Mouse (Mus musculus): Measurements from ENCODE around the gene Nudt3. TPM values are rescaled to one million over a fixed set of nuclear protein-coding genes. Genes with fewer than 3 reads are reported as not detected.

Gene Nudt3
- total and polyA plus RNA-seq, 3 experiments = 54.4 to 69.2 (median 58.3) TPM

DNA sequence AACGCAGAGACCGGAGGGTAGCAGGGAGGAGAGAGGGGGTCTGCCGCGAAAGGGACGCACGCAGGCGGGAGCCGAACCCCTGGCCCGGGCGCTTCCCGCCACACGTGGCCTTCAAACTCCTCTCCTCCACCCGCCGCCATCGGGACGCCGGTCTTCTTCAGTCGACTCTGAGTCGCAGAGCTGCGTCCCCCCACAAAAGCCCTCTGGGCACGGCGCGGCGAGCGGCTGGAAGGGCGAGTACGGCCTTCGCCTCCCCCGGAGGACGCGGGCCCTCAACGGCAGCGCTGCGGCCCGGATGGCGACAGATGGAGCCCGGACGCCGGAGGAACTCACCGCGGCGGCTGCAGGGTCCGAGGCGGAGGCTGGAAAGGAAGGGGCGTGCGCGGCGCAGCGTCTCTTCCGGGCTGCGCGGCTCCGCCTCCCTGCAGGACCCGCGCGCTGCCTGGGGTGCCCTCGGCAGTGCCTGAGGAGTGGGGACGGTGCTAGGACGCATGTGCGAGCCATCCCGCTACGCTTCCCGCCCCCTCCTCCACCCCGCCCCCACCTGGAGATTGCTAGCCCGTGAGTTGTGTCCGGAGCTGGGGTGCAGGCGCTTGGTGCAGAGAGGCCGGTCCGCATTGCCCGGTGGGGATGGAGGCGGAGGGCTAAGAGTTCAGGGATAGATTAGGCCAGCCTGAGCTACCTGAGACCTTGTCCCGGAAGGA is 11.7 kb upstream of the Nudt3 start, which contains the start of gene RPS10-NUDT3 (continued):
- TF ChIP-seq GABPA (IDR thresholded peaks at IDR 0.05; ENCODE audit: insufficient replicate concordance, low read depth, low read length) (no peak), MAX (IDR thresholded peaks at IDR 0.05; ENCODE audit: low read length) (peak; percentile 93), ZC3H11A (IDR thresholded peaks at IDR 0.05; ENCODE audit: low read depth, low read length) (no peak), MXI1 (IDR thresholded peaks at IDR 0.05; ENCODE audit: low read depth, low read length) (peak; percentile 80; the same call in 1 of the 2 replicates), CTCF (conservative IDR thresholded peaks at IDR 0.05 in 1 of 2, IDR thresholded peaks at IDR 0.05 in 1 of 2; ENCODE audit: low read depth in 2 of 2, low read length in 2 of 2) (no peak), NELFE (IDR thresholded peaks at IDR 0.05; ENCODE audit: low read depth, low read length) (peak; percentile 97), MAZ (IDR thresholded peaks at IDR 0.05; ENCODE audit: low read depth, low read length) (peak; percentile 36; the same call in 1 of the 2 replicates), MYC (IDR thresholded peaks at IDR 0.05; ENCODE audit: low read depth, low read length) (peak; percentile 82)

DNA sequence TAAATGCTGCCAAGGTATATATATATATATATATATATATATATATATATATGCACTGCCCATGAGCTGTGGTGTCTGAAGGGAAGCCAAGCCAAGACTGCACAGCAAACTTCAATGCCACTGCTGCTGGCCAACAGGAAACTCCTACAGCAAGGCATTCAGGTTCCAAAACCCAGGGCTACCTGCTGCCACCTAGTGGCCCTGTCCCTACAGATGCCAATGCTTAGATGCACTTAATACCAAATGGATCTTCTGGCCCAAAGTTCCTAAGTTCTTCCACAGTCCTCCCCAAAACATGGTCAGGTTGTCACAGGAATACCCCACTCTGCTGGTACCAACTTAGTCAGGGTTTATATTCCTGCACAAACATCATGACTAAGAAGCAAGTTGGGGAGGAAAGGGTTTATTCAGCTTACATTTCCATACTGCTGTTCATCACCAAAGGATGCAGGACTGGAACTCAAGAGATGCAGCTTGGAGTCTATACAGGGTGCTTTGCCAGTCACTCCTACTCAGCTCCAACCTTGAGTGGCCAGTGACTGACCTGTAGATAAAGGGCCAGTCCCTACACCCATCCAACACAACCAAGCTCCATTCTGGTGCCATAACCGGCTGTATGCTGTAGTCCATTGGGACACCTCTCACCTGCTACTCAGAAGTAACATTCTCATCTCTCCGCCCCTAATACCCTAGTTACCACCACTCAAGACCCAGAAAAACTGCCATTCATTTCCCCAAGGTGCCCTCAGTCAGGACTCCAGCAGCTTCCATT is 6.1 kb upstream of the Nudt3 start:
- H3K4me1 ChIP-seq (ENCODE audit: control insufficient read depth in 1 of 2, insufficient read depth in 2 of 2) = peaks cover 4 to 31% of the 10 kb centered on the region in 2 experiments
- no peaks in the 10 kb centered on the region for H3K9me3 ChIP-seq (replicated peaks; ENCODE audit: low read length)
- H3K4me3 ChIP-seq (replicated peaks in 1 of 3; ENCODE audit: low read depth in 2 of 3, low read length in 2 of 3, poor library complexity in 1 of 3) = no peak overlapping the region
- H3K36me3 ChIP-seq (replicated peaks in 1 of 2; ENCODE audit: control insufficient read depth in 1 of 2, insufficient read depth in 1 of 2, low read length in 1 of 2) = peaks cover 51 to 55% of the 10 kb centered on the region in 2 experiments
- dilution Hi-C loops (cut with MboI; ENCODE audit: extremely low pct_ligation_motif_present, extremely low pct_unique_long_range_greater_than_20kb, low sequenced_read_pairs) = no loop called here
- no peak overlapping the region for H3K9ac ChIP-seq (ENCODE audit: insufficient read depth, low read depth)
- in situ Hi-C loops (cut with MboI; ENCODE audit: low pct_ligation_motif_present, low pct_unique_long_range_greater_than_20kb, low sequenced_read_pairs) = loop anchor here (5.0 kb wide), 1 partner anchor 62 kb away; the partner anchor contains the start of gene AI413582
- no peak overlapping the region for H3K4me2 ChIP-seq (ENCODE audit: insufficient read depth, low read depth, poor library complexity, severe bottlenecking)
- DNase-seq (ENCODE audit: extremely low read depth) = peak; percentile 84
- H3K27ac ChIP-seq (ENCODE audit: insufficient read depth, low read depth) = no peak overlapping the region
- H3K27me3 ChIP-seq (replicated peaks) = no peaks in the 10 kb centered on the region
- H3K79me2 ChIP-seq (replicated peaks; ENCODE audit: control insufficient read depth, extremely low read depth, insufficient read depth, poor library complexity, severe bottlenecking) = peaks cover 37% of the 10 kb centered on the region
- TF ChIP-seq SMC3 (IDR thresholded peaks at IDR 0.05; ENCODE audit: low read depth, low read length) (peak; percentile 72), ZC3H11A (IDR thresholded peaks at IDR 0.05; ENCODE audit: low read depth, low read length) (no peak), E2F4 (IDR thresholded peaks at IDR 0.05; ENCODE audit: insufficient replicate concordance, low read depth, low read length) (no peak), EP300 (IDR thresholded peaks at IDR 0.05; ENCODE audit: low read length) (no peak), ZMIZ1 (IDR thresholded peaks at IDR 0.05; ENCODE audit: low read depth, low read length) (peak; percentile 54), KAT2A (IDR thresholded peaks at IDR 0.05; ENCODE audit: insufficient replicate concordance, low read length) (no peak), HCFC1 (IDR thresholded peaks at IDR 0.05; ENCODE audit: low read depth, low read length) (no peak), RCOR1 (conservative IDR thresholded peaks at IDR 0.05; ENCODE audit: low read depth, low read length) (no peak; the same call in 1 of the 2 replicates), MAX (IDR thresholded peaks at IDR 0.05; ENCODE audit: low read length) (peak; percentile 52), IRF4 (IDR thresholded peaks at IDR 0.05; ENCODE audit: low read depth, low read length) (no peak), USF2 (conservative IDR thresholded peaks at IDR 0.05; ENCODE audit: low read depth, low read length) (no peak), NELFE (IDR thresholded peaks at IDR 0.05; ENCODE audit: low read depth, low read length) (peak; percentile 44; the same call in 1 of the 2 replicates), UBTF (IDR thresholded peaks at IDR 0.05; ENCODE audit: low read depth, low read length) (no peak), GABPA (IDR thresholded peaks at IDR 0.05; ENCODE audit: insufficient replicate concordance, low read depth, low read length) (no peak), JUN (IDR thresholded peaks at IDR 0.05; ENCODE audit: insufficient read depth, low read depth, low read length) (no peak), MAZ (IDR thresholded peaks at IDR 0.05; ENCODE audit: low read depth, low read length) (no peak), NRF1 (IDR thresholded peaks at IDR 0.05; ENCODE audit: low read depth, low read length) (no peak), ZNF384 (IDR thresholded peaks at IDR 0.05; ENCODE audit: low read depth, low read length) (no peak), CTCF (conservative IDR thresholded peaks at IDR 0.05 in 1 of 2, IDR thresholded peaks at IDR 0.05 in 1 of 2; ENCODE audit: low read depth in 2 of 2, low read length in 2 of 2) (peak; percentile 38 to 79), POLR2A (IDR thresholded peaks at IDR 0.05; ENCODE audit: low read depth, low read length) (peak; percentile 57; the same call in 1 of the 2 replicates), CHD2 (IDR thresholded peaks at IDR 0.05; ENCODE audit: low read length) (no peak; the same call in none of the 2 replicates), ETS1 (conservative IDR thresholded peaks at IDR 0.05; ENCODE audit: low read depth, low read length) (no peak), SIN3A (IDR thresholded peaks at IDR 0.05; ENCODE audit: low read length) (no peak; the same call in 1 of the 2 replicates), MEF2A (IDR thresholded peaks at IDR 0.05; ENCODE audit: borderline replicate concordance, low read depth, low read length) (peak; percentile 23; the same call in 1 of the 2 replicates), ZKSCAN1 (IDR thresholded peaks at IDR 0.05; ENCODE audit: borderline replicate concordance, low read depth, low read length) (no peak), MAFK (IDR thresholded peaks at IDR 0.05; ENCODE audit: insufficient replicate concordance, low read length) (0 out of 2 replicates have a peak, but pooled peaks have one; percentile 6), USF1 (IDR thresholded peaks at IDR 0.05; ENCODE audit: low read depth, low read length) (no peak), MYC (IDR thresholded peaks at IDR 0.05; ENCODE audit: low read depth, low read length) (peak; percentile 77), CHD1 (IDR thresholded peaks at IDR 0.05; ENCODE audit: low read depth, low read length) (no peak), PAX5 (IDR thresholded peaks at IDR 0.05; ENCODE audit: low read length) (no peak), TBP (conservative IDR thresholded peaks at IDR 0.05; ENCODE audit: low read depth, low read length) (no peak)
